Mouse (Mus musculus) ES-Bruce4 (cell line): Measurements from ENCODE around the gene Asic2. TPM values are rescaled to one million over a fixed set of nuclear protein-coding genes. Genes with fewer than 3 reads are reported as not detected.

Experiments used
- H3K27ac ChIP-seq: 2 replicates; pipeline ENCODE4 v1.5.1; 2012; ENCODE audit warnings: low read length, inconsistent platforms; ENCODE audit not compliant: insufficient read depth
- H3K27me3 ChIP-seq: 2 replicates; pipeline ENCODE4 v1.6.1; 2012; ENCODE audit warnings: mild to moderate bottlenecking, low read length, inconsistent platforms; ENCODE audit not compliant: control insufficient read depth, poor library complexity, insufficient read depth, severe bottlenecking
- H3K36me3 ChIP-seq: 2 replicates; pipeline ENCODE4 v1.6.1; 2012; ENCODE audit warnings: inconsistent platforms, mild to moderate bottlenecking, low read length, moderate library complexity; ENCODE audit not compliant: control insufficient read depth, poor library complexity, insufficient read depth, severe bottlenecking
- H3K4me1 ChIP-seq: one replicate; pipeline ENCODE4 v1.8.1; 2011; ENCODE audit warnings: low read length; ENCODE audit not compliant: control insufficient read depth, insufficient read depth
- H3K4me3 ChIP-seq: 2 replicates; pipeline ENCODE4 v1.5.1; 2011; ENCODE audit warnings: low read depth, mild to moderate bottlenecking, low read length
- H3K9ac ChIP-seq: 2 replicates; pipeline ENCODE4 v1.6.1; 2012; ENCODE audit warnings: low read depth, mild to moderate bottlenecking, inconsistent platforms; ENCODE audit not compliant: poor library complexity, severe bottlenecking
- H3K9me3 ChIP-seq: replicated peaks from 2 replicates; pipeline ENCODE4 v1.6.1; 2012; ENCODE audit warnings: mild to moderate bottlenecking, low read length, inconsistent platforms; ENCODE audit not compliant: control insufficient read depth, poor library complexity, insufficient read depth, severe bottlenecking
- CTCF ChIP-seq: IDR thresholded peaks from one replicate; pipeline ENCODE4 v1.8.1; 2011; ENCODE audit warnings: low read depth, low read length
- EP300 ChIP-seq: IDR thresholded peaks from 2 replicates; pipeline ENCODE4 v1.6.1; 2011; ENCODE audit warnings: low read depth, low read length; ENCODE audit not compliant: insufficient read depth
- POLR2A ChIP-seq: IDR thresholded peaks from one replicate; pipeline ENCODE4 v1.8.1; 2011; ENCODE audit warnings: low read length; ENCODE audit not compliant: insufficient read depth
- polyA plus RNA-seq: library from polyadenylated mRNA; stranded (reverse); fragments of >200 nt; gene quantifications from 2 replicates; pipeline ENCODE4 v1.2.4, GENCODE M21; 2011; ENCODE audit warnings: low read depth; ENCODE audit not compliant: missing spikeins, insufficient read depth, insufficient read length

Asic2 gene
- polyA plus RNA-seq, 1 experiment, result not detected

- Histone ChIP-seq H3K4me1 (no peaks in the 10 kb centered on the region), H3K27ac (no peak overlapping the region), H3K9ac (no peak overlapping the region), H3K27me3 (no peaks in the 10 kb centered on the region), H3K9me3 (no peaks in the 10 kb centered on the region), H3K36me3 (no peaks in the 10 kb centered on the region), H3K4me3 (no peak overlapping the region)
- TF ChIP-seq CTCF (no peak), POLR2A (no peak), EP300 (no peak)
These were observed 521.9 kb downstream of the Asic2 start for GRCm38 (mm10) chr11:81446347-81446746.

- Histone ChIP-seq H3K4me3 (no peak overlapping the region), H3K36me3 (no peaks in the 10 kb centered on the region), H3K27ac (no peak overlapping the region), H3K9me3 (no peaks in the 10 kb centered on the region), H3K4me1 (no peaks in the 10 kb centered on the region), H3K27me3 (no peaks in the 10 kb centered on the region; the same call in none of the 2 replicates), H3K9ac (no peak overlapping the region)
- TF ChIP-seq POLR2A (no peak), CTCF (no peak), EP300 (no peak)
These were observed 541.4 kb downstream of the Asic2 start for GRCm38 (mm10) chr11:81426857-81427256.

- no peak overlapping the region for H3K4me3 ChIP-seq
- TF ChIP-seq EP300 (no peak), POLR2A (no peak), CTCF (no peak)
- H3K27me3 ChIP-seq, result no peaks in the 10 kb centered on the region; the same call in 1 of the 2 replicates
- H3K36me3 ChIP-seq, result no peaks in the 10 kb centered on the region
- H3K9ac ChIP-seq, result no peak overlapping the region
- H3K9me3 ChIP-seq, result no peaks in the 10 kb centered on the region
- no peak overlapping the region for H3K27ac ChIP-seq
- no peaks in the 10 kb centered on the region for H3K4me1 ChIP-seq
These were observed 549.1 kb downstream of the Asic2 start for GRCm38 (mm10) chr11:81419112-81419511.

GRCm38 (mm10) chr11:81418027-81418426, 550.2 kb downstream of the Asic2 start:
- H3K9ac ChIP-seq, result no peak overlapping the region
- H3K4me3 ChIP-seq, result no peak overlapping the region
- H3K36me3 ChIP-seq, result no peaks in the 10 kb centered on the region
- no peak overlapping the region for H3K27ac ChIP-seq
- H3K27me3 ChIP-seq, result no peaks in the 10 kb centered on the region; the same call in 1 of the 2 replicates
- no peaks in the 10 kb centered on the region for H3K9me3 ChIP-seq
- TF ChIP-seq CTCF (no peak), POLR2A (no peak), EP300 (no peak)
- no peaks in the 10 kb centered on the region for H3K4me1 ChIP-seq

GRCm38 (mm10) chr11:81416319-81416718, 551.9 kb downstream of the Asic2 start:
- Histone ChIP-seq H3K27me3 (no peaks in the 10 kb centered on the region; the same call in 1 of the 2 replicates), H3K27ac (no peak overlapping the region), H3K9ac (no peak overlapping the region), H3K4me3 (no peak overlapping the region), H3K36me3 (no peaks in the 10 kb centered on the region), H3K9me3 (no peaks in the 10 kb centered on the region), H3K4me1 (no peaks in the 10 kb centered on the region)
- TF ChIP-seq EP300 (no peak), CTCF (no peak), POLR2A (no peak)

- Histone ChIP-seq H3K4me1 (no peaks in the 10 kb centered on the region), H3K27ac (no peak overlapping the region), H3K36me3 (no peaks in the 10 kb centered on the region), H3K9me3 (no peaks in the 10 kb centered on the region), H3K9ac (no peak overlapping the region), H3K27me3 (no peaks in the 10 kb centered on the region), H3K4me3 (no peak overlapping the region)
- no peak for TF ChIP-seq POLR2A
- no peak for TF ChIP-seq EP300
- TF ChIP-seq CTCF, result no peak
These were observed 553.7 kb downstream of the Asic2 start for GRCm38 (mm10) chr11:81414596-81414995.
